Mouse (Mus musculus) left cerebral cortex, adult 18-20 months (tissue): Measurements from ENCODE around the gene Hoxd10. TPM values are rescaled to one million over a fixed set of nuclear protein-coding genes. Genes with fewer than 3 reads are reported as not detected.
A peak's percentile ranks its signal among the peaks of the same experiment; 100 is the strongest.

ENCODE experiments used
- DNase-seq, 2 experiments: peaks; one replicate each; pipeline ENCODE4 v3.0.0; 2021 to 2022; ENCODE audit warnings: low spot score in 2 of 2, mixed read lengths in 1 of 2
- total RNA-seq, 2 experiments: library from RNA; stranded (reverse); gene quantifications; 2 replicates each; pipeline ENCODE4 v1.2.3; 2021

Hoxd10 gene
- total RNA-seq, 2 experiments from 2014 or later, result not detected

GRCm38 (mm10) chr2:74679980-74680379 is 11.7 kb upstream of the Hoxd10 start:
- DNase-seq, result no peak

GRCm38 (mm10) chr2:74680561-74681398 is 10.9 kb upstream of the Hoxd10 start:
- DNase-seq, result no peak

- no peak for DNase-seq
These were observed 9.9 kb upstream of the Hoxd10 start for GRCm38 (mm10) chr2:74681594-74682531.

GRCm38 (mm10) chr2:74682796-74683195 is 8.9 kb upstream of the Hoxd10 start:
- DNase-seq, result no peak

GRCm38 (mm10) chr2:74683471-74683951 is 8.2 kb upstream of the Hoxd10 start:
- no peak for DNase-seq

DNA sequence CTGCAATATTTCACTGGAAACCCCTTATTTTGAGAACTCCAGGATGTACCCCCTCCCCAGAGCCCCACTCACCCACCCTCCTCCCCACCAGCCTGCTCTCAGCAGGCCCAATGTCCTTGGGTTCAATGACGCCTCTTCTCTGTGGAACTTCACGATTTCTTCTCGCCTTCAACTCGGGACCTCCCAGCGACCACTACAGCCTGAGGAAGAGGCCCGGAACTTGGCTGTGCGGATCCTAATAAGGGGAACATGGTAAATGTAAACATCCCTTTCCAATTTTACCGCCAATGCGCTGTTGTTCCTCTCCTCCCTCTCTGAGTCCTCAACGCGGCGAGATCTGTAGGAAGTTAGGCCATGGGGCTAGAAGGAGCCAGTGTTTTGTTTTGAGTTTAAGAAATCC is 7.6 kb upstream of the Hoxd10 start:
- DNase-seq, result no peak

- DNase-seq, result no peak
These were observed 6.6 kb upstream of the Hoxd10 start for GRCm38 (mm10) chr2:74685059-74685603.

- DNase-seq, result peak; percentile 51 to 58
These were observed 5.3 kb upstream of the Hoxd10 start for GRCm38 (mm10) chr2:74686301-74686987.

GRCm38 (mm10) chr2:74686988-74687697 is 4.6 kb upstream of the Hoxd10 start:
- DNase-seq, result no peak

GRCm38 (mm10) chr2:74687698-74688555 is 3.8 kb upstream of the Hoxd10 start:
- no peak for DNase-seq

DNA sequence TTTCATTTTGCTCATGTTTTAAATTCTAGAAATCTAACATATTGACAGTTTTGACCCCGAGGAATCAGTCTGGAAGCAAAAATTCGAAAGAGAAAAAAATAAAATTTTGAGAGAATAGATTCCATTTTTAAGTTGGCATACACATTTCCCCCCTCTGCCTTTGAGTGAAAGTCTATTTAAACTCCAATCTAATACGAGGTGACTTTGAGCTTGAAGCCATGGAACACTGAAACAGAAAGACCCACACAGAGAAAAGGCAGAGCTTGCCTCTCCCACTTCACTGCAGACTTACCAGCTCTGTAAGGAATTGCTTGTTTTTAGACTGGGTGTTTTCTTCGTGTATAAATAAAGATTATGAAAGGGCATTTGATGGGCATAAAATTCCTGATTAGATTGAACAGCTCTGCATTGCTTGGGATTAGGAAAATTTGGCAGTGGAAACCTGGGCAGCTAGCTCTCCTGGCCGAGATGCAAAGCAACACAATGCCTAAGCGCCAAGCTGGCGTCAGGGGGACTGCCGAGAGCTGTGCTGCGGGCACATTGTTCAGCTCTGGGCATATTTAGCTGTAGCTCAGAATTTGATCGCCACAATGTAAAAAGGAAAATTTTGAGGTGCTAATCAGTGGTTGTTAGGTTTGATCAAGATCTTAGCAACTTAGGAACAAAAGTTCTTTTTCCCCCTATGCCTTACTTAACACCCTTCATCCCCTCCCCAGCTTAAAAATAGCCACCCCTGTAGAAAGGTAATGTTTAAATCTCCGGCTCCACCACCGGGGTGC is 2.7 kb upstream of the Hoxd10 start:
- no peak for DNase-seq

DNA sequence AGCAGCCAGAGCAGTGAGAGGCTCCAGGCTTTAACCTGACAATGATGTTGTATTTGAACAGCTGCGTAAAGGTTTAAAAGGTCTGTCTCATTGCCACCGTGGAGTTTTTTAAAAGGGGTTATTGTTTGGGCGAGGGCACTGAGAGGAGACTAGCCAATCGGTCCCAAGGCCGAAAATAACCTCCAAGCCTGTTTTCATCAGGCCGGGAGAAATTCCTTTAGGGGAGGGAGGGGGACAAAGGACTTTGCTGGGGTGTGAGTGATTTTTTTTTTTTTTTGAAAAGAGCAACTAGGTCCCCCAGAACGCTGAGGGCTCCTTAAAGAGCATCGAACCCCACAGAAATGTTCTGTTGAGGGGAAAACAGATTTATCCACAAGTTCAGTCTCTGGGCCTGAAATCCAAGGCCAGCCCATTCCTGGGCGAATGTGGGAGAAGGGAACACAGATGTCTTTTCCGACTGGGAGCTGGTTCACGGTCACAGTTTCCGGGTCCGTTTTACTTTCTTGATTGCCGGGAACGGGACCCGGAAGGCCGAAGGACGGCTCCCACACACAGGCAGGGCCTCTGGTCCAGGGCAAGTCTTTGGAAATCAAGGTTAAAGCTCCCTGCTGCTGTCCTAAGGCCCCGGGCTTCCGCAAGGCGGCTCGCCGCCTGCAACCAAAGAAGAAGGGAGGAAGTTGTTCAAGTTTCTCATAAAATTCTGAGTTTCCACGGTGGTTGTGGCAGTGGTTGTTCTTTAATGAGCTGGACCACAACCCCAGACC is 2.0 kb upstream of the Hoxd10 start:
- DNase-seq, result no peak

DNA sequence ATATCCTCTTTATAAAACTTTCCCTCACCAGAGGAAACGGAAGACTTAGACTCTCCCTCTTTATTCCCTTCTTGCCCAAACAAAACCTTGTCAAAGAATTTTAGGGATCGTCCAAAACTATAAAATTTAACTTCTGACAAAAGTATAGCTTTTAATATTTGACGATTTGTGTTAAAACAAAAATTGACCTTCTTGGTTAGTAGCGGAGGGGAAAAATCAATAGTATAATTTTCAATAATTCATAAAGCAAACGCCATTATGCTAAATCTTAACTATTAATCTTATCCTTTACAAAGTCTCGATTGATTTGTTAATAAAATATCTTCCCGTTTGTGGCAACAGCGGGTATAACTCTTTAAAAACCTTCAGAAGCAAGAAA is 1.4 kb upstream of the Hoxd10 start:
- no peak for DNase-seq

DNA sequence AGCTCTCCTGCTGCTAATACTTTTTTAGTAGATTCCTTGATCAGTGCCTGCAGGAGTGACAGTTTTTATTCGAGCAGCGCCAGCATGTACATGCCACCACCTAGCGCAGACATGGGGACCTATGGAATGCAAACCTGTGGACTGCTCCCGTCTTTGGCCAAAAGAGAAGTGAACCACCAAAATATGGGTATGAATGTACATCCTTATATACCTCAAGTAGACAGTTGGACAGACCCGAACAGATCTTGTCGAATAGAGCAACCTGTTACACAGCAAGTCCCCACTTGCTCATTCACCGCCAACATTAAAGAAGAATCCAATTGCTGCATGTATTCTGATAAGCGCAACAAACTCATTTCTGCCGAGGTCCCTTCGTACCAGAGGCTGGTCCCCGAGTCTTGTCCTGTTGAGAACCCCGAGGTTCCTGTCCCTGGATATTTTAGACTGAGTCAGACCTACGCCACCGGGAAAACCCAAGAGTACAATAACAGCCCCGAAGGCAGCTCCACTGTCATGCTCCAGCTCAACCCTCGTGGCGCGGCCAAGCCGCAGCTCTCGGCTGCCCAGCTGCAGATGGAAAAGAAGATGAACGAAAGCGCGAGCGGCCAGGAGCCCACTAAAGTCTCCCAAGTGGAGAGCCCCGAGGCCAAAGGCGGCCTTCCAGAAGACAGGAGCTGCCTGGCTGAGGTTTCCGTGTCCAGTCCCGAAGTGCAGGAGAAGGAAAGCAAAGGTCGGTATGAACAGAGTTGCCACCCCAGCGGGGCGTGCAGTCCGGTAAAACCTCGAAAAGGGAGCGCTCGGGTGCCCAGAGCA is 477 bp downstream of the Hoxd10 start:
- DNase-seq, result no peak

DNA sequence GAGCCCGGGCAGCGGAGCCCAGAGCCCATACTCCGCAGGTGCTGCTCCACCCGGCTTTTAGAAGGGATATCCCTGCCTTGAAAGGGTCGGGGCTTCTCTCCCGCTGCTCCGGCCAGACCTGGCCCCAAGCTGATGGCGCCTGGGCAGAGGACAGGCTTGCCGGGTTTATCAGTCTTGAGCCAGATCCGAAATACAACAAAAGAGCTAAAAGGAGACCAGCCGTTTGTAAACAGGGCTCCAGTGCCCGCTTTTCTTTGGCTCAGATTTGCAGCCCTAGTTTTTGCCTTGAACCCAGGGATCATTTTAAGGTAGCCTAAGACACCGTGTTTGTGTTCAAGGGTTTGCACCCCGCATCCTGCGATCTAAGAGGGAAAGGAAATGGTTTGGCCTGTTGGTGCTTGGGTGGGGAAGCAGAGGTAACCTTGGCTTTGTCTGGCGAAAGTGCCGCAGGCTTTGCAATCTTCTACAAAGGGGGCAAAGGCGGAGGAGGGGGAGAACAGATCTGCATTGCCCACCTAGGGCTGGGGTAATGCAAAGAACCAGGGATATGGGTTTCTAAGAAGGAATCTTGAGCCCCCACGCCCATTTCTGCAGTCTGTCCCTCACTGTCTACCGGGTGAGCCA is 1.2 kb downstream of the Hoxd10 start:
- no peak for DNase-seq

- no peak for DNase-seq
These were observed 1.7 kb downstream of the Hoxd10 start for GRCm38 (mm10) chr2:74693432-74693827.

GRCm38 (mm10) chr2:74694066-74694465 is 2.3 kb downstream of the Hoxd10 start:
- DNase-seq, result no peak
